Mouse (Mus musculus): ENCODE measurements around the gene Zfp354b. TPM values are rescaled to one million over a fixed set of nuclear protein-coding genes. Genes with fewer than 3 reads are reported as not detected.

The Zfp354b gene
- polyA plus RNA-seq (2015; fragmentation: Nextera tagmentation; extraction: Ambion mirVana): 0.87 and 1.0 TPM in 2 replicates

- Histone ChIP-seq H3K4me1 (replicated peaks) (peaks cover 9% of the 10 kb centered on the region; the same call in 1 of the 2 replicates), H3K9ac (peak within 1 kb of the TSS; percentile 76), H3K27me3 (0 out of 2 replicates have a peak, but pooled peaks cover 2% of the 10 kb centered on the region), H3K4me3 (peak within 1 kb of the TSS; percentile 86), H3K36me3 (no peaks in the 10 kb centered on the region), H3K9me3 (replicated peaks) (no peaks in the 10 kb centered on the region), H3K4me2 (peak within 1 kb of the TSS; percentile 94), H3K27ac (peak within 1 kb of the TSS; percentile 57)
- ATAC-seq (replicated peaks; ENCODE audit: insufficient number of reproducible peaks, insufficient read depth, low FRiP score, low read depth): peak; percentile 89
- WGBS: 2% methylated on average over 18 of the region's 18 CpGs
Measured at GRCm38 (mm10) chr11:50931451-50931866, at the start of gene Zfp354b. Gene Zfp354b, minus strand, starts transcription at chr11:50931633.

- WGBS: 64% methylated on average over 4 of the region's 4 CpGs
- Histone ChIP-seq H3K4me1 (replicated peaks) (no peaks in the 10 kb centered on the region), H3K27me3 (peaks cover 26% of the 10 kb centered on the region), H3K27ac (no peak overlapping the region), H3K4me3 (no peak overlapping the region), H3K4me2 (no peak overlapping the region), H3K36me3 (no peaks in the 10 kb centered on the region), H3K9ac (no peak overlapping the region), H3K9me3 (replicated peaks) (no peaks in the 10 kb centered on the region)
- ATAC-seq (replicated peaks; ENCODE audit: insufficient number of reproducible peaks, insufficient read depth, low FRiP score, low read depth): no peak
Measured at GRCm38 (mm10) chr11:50977216-50977615, 45.8 kb upstream of the Zfp354b start.

- WGBS: 81% methylated on average over 11 of the region's 11 CpGs
- no peak within 1 kb of the TSS for H3K27ac ChIP-seq
- peaks cover 8% of the 10 kb centered on the region; the same call in 1 of the 2 replicates for H3K27me3 ChIP-seq
- no peak within 1 kb of the TSS for H3K4me3 ChIP-seq
- H3K4me1 ChIP-seq (replicated peaks): no peaks in the 10 kb centered on the region
- H3K9me3 ChIP-seq (replicated peaks): no peaks in the 10 kb centered on the region
- H3K36me3 ChIP-seq: no peaks in the 10 kb centered on the region
- no peak within 1 kb of the TSS for H3K9ac ChIP-seq
- no peak for ATAC-seq (replicated peaks; ENCODE audit: insufficient number of reproducible peaks, insufficient read depth, low FRiP score, low read depth)
- H3K4me2 ChIP-seq: no peak within 1 kb of the TSS
Measured at GRCm38 (mm10) chr11:50966230-50966629, 34.8 kb upstream of the Zfp354b start, which contains the start of gene Olfr1378. Gene Olfr1378, plus strand, starts transcription at chr11:50966530.

GRCm38 (mm10) chr11:50964886-50965285, 33.5 kb upstream of the Zfp354b start:
- Histone ChIP-seq H3K4me3 (no peak overlapping the region), H3K36me3 (no peaks in the 10 kb centered on the region), H3K27me3 (peaks cover 8% of the 10 kb centered on the region; the same call in 1 of the 2 replicates), H3K4me1 (replicated peaks) (no peaks in the 10 kb centered on the region), H3K9me3 (replicated peaks) (no peaks in the 10 kb centered on the region), H3K9ac (no peak overlapping the region), H3K27ac (no peak overlapping the region), H3K4me2 (no peak overlapping the region)
- WGBS: 64% methylated on average over 2 of the region's 2 CpGs
- ATAC-seq (replicated peaks; ENCODE audit: insufficient number of reproducible peaks, insufficient read depth, low FRiP score, low read depth): no peak

GRCm38 (mm10) chr11:50953665-50954064, 22.2 kb upstream of the Zfp354b start, which contains the start of gene Prop1:
Gene Prop1, minus strand, starts transcription at chr11:50953765.
- Histone ChIP-seq H3K9me3 (replicated peaks) (no peaks in the 10 kb centered on the region), H3K9ac (no peak within 1 kb of the TSS), H3K27ac (no peak within 1 kb of the TSS), H3K4me3 (no peak within 1 kb of the TSS), H3K27me3 (peaks cover 25% of the 10 kb centered on the region), H3K36me3 (no peaks in the 10 kb centered on the region), H3K4me1 (replicated peaks) (no peaks in the 10 kb centered on the region), H3K4me2 (no peak within 1 kb of the TSS)
- no peak for ATAC-seq (replicated peaks; ENCODE audit: insufficient number of reproducible peaks, insufficient read depth, low FRiP score, low read depth)
- WGBS: 65% methylated on average over 6 of the region's 6 CpGs

GRCm38 (mm10) chr11:50952290-50952689, 20.9 kb upstream of the Zfp354b start:
- Histone ChIP-seq H3K27me3 (peaks cover 25% of the 10 kb centered on the region), H3K4me3 (no peak overlapping the region), H3K27ac (no peak overlapping the region), H3K36me3 (no peaks in the 10 kb centered on the region), H3K4me2 (no peak overlapping the region), H3K9ac (no peak overlapping the region), H3K9me3 (replicated peaks) (no peaks in the 10 kb centered on the region), H3K4me1 (replicated peaks) (no peaks in the 10 kb centered on the region)
- ATAC-seq (replicated peaks; ENCODE audit: insufficient number of reproducible peaks, insufficient read depth, low FRiP score, low read depth): no peak
- WGBS: 51% methylated on average over 14 of the region's 14 CpGs

- H3K36me3 ChIP-seq: no peaks in the 10 kb centered on the region
- H3K4me1 ChIP-seq (replicated peaks): no peaks in the 10 kb centered on the region
- H3K4me2 ChIP-seq: no peak within 1 kb of the TSS
- peaks cover 20% of the 10 kb centered on the region for H3K27me3 ChIP-seq
- no peak within 1 kb of the TSS for H3K4me3 ChIP-seq
- no peak for ATAC-seq (replicated peaks; ENCODE audit: insufficient number of reproducible peaks, insufficient read depth, low FRiP score, low read depth)
- no peaks in the 10 kb centered on the region for H3K9me3 ChIP-seq (replicated peaks)
- H3K27ac ChIP-seq: no peak within 1 kb of the TSS
- 72% methylated on average over 14 of the region's 14 CpGs for WGBS
- no peak within 1 kb of the TSS for H3K9ac ChIP-seq
Measured at GRCm38 (mm10) chr11:50943506-50943905, 12.1 kb upstream of the Zfp354b start, which contains the start of gene 4933414I15Rik. Gene 4933414I15Rik, minus strand, starts transcription at chr11:50943765.

- 56% methylated on average over 12 of the region's 12 CpGs for WGBS
- no peaks in the 10 kb centered on the region for H3K36me3 ChIP-seq
- ATAC-seq (replicated peaks; ENCODE audit: insufficient number of reproducible peaks, insufficient read depth, low FRiP score, low read depth): no peak
Measured at GRCm38 (mm10) chr11:50942386-50942785, 11.0 kb upstream of the Zfp354b start.

GRCm38 (mm10) chr11:50939621-50940366, 8.4 kb upstream of the Zfp354b start:
- Histone ChIP-seq H3K27me3 (peaks cover 22% of the 10 kb centered on the region), H3K4me1 (replicated peaks) (no peaks in the 10 kb centered on the region), H3K27ac (no peak overlapping the region), H3K9me3 (replicated peaks) (no peaks in the 10 kb centered on the region), H3K4me3 (no peak overlapping the region), H3K9ac (no peak overlapping the region), H3K36me3 (no peaks in the 10 kb centered on the region), H3K4me2 (no peak overlapping the region)
- ATAC-seq (replicated peaks; ENCODE audit: insufficient number of reproducible peaks, insufficient read depth, low FRiP score, low read depth): no peak
- WGBS: 34% methylated on average over 14 of the region's 14 CpGs

More at GRCm38 (mm10) chr11:50942386-50942785, 11.0 kb upstream of the Zfp354b start:
- no peak overlapping the region for H3K4me2 ChIP-seq
- H3K27ac ChIP-seq: no peak overlapping the region
- no peak overlapping the region for H3K9ac ChIP-seq
- no peaks in the 10 kb centered on the region for H3K4me1 ChIP-seq (replicated peaks)
- peaks cover 20% of the 10 kb centered on the region for H3K27me3 ChIP-seq
- H3K4me3 ChIP-seq: no peak overlapping the region
- H3K9me3 ChIP-seq (replicated peaks): no peaks in the 10 kb centered on the region

GRCm38 (mm10) chr11:50938435-50938834, 7.0 kb upstream of the Zfp354b start:
- H3K9ac ChIP-seq: no peak overlapping the region
- ATAC-seq (replicated peaks; ENCODE audit: insufficient number of reproducible peaks, insufficient read depth, low FRiP score, low read depth): no peak
- WGBS: 68% methylated on average over 8 of the region's 8 CpGs
- no peak overlapping the region for H3K4me3 ChIP-seq
- no peak overlapping the region for H3K27ac ChIP-seq
- H3K4me2 ChIP-seq: no peak overlapping the region
- peaks cover 14% of the 10 kb centered on the region for H3K27me3 ChIP-seq
- H3K4me1 ChIP-seq (replicated peaks): no peaks in the 10 kb centered on the region
- H3K36me3 ChIP-seq: no peaks in the 10 kb centered on the region
- no peaks in the 10 kb centered on the region for H3K9me3 ChIP-seq (replicated peaks)

GRCm38 (mm10) chr11:50932040-50932439, 607 bp upstream of the Zfp354b start:
- no peak overlapping the region; the same call in 1 of the 2 replicates for H3K4me3 ChIP-seq
- H3K9ac ChIP-seq: 0 out of 2 replicates have a peak overlapping the region, but pooled peaks have one; percentile 76
- H3K4me2 ChIP-seq: peak overlapping the region; percentile 94
- H3K4me1 ChIP-seq (replicated peaks): peaks cover 9% of the 10 kb centered on the region; the same call in 1 of the 2 replicates
- no peaks in the 10 kb centered on the region for H3K9me3 ChIP-seq (replicated peaks)
- 0 out of 2 replicates have a peak, but pooled peaks cover 2% of the 10 kb centered on the region for H3K27me3 ChIP-seq
- no peaks in the 10 kb centered on the region for H3K36me3 ChIP-seq
- no peak for ATAC-seq (replicated peaks; ENCODE audit: insufficient number of reproducible peaks, insufficient read depth, low FRiP score, low read depth)
- 62% methylated on average over 1 of the region's 1 CpGs for WGBS
- no peak overlapping the region for H3K27ac ChIP-seq

All from heart, embryonic 15.5 days (tissue).